Mouse (Mus musculus): ENCODE measurements at regions not wholly inside any gene's neighbourhood (a gene's known extent, or its start where the extent isn't known, plus 50 kb on each side); places are given as distances from the start of the nearest gene placed in this dataset.

DNA sequence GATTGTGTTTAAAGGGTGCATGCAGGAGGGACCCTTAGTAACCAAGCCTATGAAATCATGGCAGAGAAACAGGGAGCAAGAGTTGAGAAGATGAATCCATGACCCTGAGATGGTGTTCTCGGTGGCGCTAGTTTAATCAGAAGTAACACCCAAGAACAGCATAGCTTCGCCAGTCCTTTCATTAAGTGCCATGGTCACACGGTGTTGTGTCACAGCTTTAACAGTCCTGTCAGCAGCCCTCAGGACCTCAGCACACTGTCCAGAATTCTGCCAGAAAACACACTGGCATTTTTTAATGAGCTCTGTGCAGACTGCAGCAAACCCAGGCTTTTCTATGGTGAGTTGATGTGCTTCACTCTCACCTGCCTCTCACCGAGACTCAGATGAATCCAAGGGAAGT is 320.6 kb upstream of the 2610301B20Rik start:
- Histone ChIP-seq H3K4me3 (no peak overlapping the region), H3K79me2 (ENCODE audit: control insufficient read depth, insufficient read depth) (no peaks in the 10 kb centered on the region), H3ac (ENCODE audit: control insufficient read depth, insufficient read length) (no peak overlapping the region), H3K27me3 (ENCODE audit: control insufficient read depth, insufficient read depth, insufficient read length) (no peaks in the 10 kb centered on the region), H3K4me2 (ENCODE audit: low read depth) (no peak overlapping the region), H3K36me3 (ENCODE audit: control insufficient read depth, insufficient read depth) (no peaks in the 10 kb centered on the region)
- TF ChIP-seq MAX (IDR thresholded peaks at IDR 0.05; ENCODE audit: low read depth): no peak
- TF ChIP-seq TCF3 (IDR thresholded peaks at IDR 0.05; ENCODE audit: insufficient read length, low read depth): no peak
- no peak for TF ChIP-seq TCF12 (IDR thresholded peaks at IDR 0.05; ENCODE audit: insufficient read depth, poor library complexity, severe bottlenecking)
- TF ChIP-seq MYOD1 (IDR thresholded peaks at IDR 0.05; ENCODE audit: control insufficient read depth in 1 of 3, insufficient read length in 2 of 3, low read depth in 2 of 3): no peak
- no peak for TF ChIP-seq MYOG (IDR thresholded peaks at IDR 0.05; ENCODE audit: control insufficient read depth in 1 of 3, insufficient read depth in 1 of 3, insufficient read length in 2 of 3, low read depth in 2 of 3)
- TF ChIP-seq E2F4 (IDR thresholded peaks at IDR 0.05; ENCODE audit: insufficient read depth): no peak
- no peak for TF ChIP-seq REST (IDR thresholded peaks at IDR 0.05; ENCODE audit: insufficient read depth, insufficient read length)
- no peak for TF ChIP-seq POLR2A (IDR thresholded peaks at IDR 0.05; ENCODE audit: insufficient read length, low read depth)
- no peak for TF ChIP-seq CEBPB (IDR thresholded peaks at IDR 0.05; ENCODE audit: insufficient read depth, poor library complexity, severe bottlenecking)
- no peak for TF ChIP-seq SRF (IDR thresholded peaks at IDR 0.05; ENCODE audit: control insufficient read depth, insufficient read length, low read depth)
- TF ChIP-seq USF1 (IDR thresholded peaks at IDR 0.05; ENCODE audit: low read depth): no peak
- TF ChIP-seq POLR2AphosphoS2 (IDR thresholded peaks at IDR 0.05; ENCODE audit: insufficient read length, low read depth): no peak

DNA sequence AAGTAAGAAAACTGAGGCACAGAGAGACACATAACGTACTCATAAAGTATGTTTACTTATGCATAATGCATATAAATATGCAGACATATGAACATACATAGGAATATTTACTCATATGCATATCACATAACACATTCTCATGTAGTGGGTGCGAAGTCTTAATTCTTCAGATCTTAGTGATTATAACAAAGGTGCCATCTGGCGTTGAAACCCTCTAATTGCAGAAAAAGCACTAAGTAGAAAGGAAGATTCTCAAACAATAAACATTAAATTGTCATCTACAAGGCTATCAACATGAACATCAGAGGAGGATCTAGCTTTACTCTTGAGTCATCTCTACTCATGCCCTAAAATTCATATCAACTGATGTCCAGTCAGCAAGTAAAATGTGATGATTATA is 314.2 kb upstream of the 2610301B20Rik start:
- no peaks in the 10 kb centered on the region for H3K27me3 ChIP-seq (ENCODE audit: control insufficient read depth, insufficient read depth, insufficient read length)
- H3K79me2 ChIP-seq (ENCODE audit: control insufficient read depth, insufficient read depth): no peaks in the 10 kb centered on the region
- no peaks in the 10 kb centered on the region for H3K36me3 ChIP-seq (ENCODE audit: control insufficient read depth, insufficient read depth)
- no peak overlapping the region for H3ac ChIP-seq (ENCODE audit: control insufficient read depth, insufficient read length)
- no peak overlapping the region for H3K4me2 ChIP-seq (ENCODE audit: low read depth)
- no peak overlapping the region for H3K4me3 ChIP-seq
- no peak for TF ChIP-seq MYOG (IDR thresholded peaks at IDR 0.05; ENCODE audit: control insufficient read depth in 1 of 3, insufficient read depth in 1 of 3, insufficient read length in 2 of 3, low read depth in 2 of 3)

DNA sequence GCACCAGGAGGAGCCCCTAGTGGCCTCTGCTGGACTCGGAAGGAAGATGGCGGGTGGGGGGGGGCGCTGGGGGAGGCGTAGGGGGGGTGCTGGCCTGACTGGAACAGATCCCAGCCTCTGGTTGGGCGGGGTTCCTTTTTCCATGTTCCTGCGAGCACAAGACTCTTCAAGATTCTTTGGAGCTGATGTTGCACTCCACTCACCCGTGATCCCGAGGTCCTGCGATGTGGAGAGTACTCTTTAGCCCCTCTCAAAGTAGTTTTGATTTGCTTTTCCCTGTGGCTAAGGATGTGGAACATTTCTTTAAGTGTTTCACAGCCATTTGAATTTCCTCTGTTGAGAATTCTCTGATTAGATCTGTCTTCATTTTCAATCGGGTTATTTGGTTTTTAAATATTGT is 269.8 kb upstream of the 2610301B20Rik start:
- no peak overlapping the region for H3K4me3 ChIP-seq
- no peak overlapping the region for H3ac ChIP-seq (ENCODE audit: control insufficient read depth, insufficient read length)
- H3K36me3 ChIP-seq (ENCODE audit: control insufficient read depth, insufficient read depth): no peaks in the 10 kb centered on the region
- H3K4me2 ChIP-seq (ENCODE audit: low read depth): no peak overlapping the region
- no peak for TF ChIP-seq USF1 (IDR thresholded peaks at IDR 0.05; ENCODE audit: low read depth)
- no peak for TF ChIP-seq SRF (IDR thresholded peaks at IDR 0.05; ENCODE audit: control insufficient read depth, insufficient read length, low read depth)
- no peak for TF ChIP-seq MYOD1 (IDR thresholded peaks at IDR 0.05; ENCODE audit: control insufficient read depth in 1 of 3, insufficient read length in 2 of 3, low read depth in 2 of 3)
- no peak for TF ChIP-seq POLR2AphosphoS2 (IDR thresholded peaks at IDR 0.05; ENCODE audit: insufficient read length, low read depth)
- no peak for TF ChIP-seq REST (IDR thresholded peaks at IDR 0.05; ENCODE audit: insufficient read depth, insufficient read length)
- no peak for TF ChIP-seq TCF3 (IDR thresholded peaks at IDR 0.05; ENCODE audit: insufficient read length, low read depth)
- TF ChIP-seq POLR2A (IDR thresholded peaks at IDR 0.05; ENCODE audit: insufficient read length, low read depth): no peak
- H3K27me3 ChIP-seq (ENCODE audit: control insufficient read depth, insufficient read depth, insufficient read length): no peaks in the 10 kb centered on the region
- no peaks in the 10 kb centered on the region for H3K79me2 ChIP-seq (ENCODE audit: control insufficient read depth, insufficient read depth)

DNA sequence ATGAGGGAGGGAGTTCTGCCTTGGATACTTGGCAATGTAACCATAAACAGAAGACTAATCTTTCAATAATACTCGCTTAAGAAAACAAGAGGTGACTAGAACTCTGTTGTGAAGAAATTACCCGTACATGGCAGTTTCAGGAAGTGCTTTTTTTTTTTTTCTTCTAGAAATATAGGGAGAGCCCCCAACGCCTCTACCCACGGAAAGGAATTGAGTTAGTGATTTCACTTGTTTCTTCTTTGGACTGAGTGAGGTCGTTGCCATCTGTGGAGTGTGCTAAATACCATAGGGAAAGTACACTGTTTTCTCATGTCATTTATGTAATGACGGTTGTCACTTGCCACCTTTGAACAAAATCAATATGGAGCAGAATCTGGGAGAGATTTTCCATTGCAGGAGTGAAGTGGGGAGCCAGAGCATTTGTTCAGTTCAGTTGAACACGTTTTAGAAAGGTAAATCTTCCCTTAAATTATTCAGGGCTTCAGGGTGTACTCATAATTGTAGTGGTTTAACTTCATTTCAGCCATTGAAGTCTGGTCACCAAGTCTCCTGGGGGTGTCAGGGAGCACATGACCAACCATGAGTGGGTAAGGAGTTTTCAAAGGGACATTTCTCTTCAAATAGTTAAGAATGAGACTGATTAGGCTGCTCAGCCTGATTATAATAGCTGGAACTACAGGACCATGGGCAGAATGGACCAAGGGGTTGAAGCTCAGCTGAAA is 266.3 kb upstream of the 2610301B20Rik start:
- H3K4me2 ChIP-seq (ENCODE audit: low read depth): no peak overlapping the region
- no peak for TF ChIP-seq TCF12 (IDR thresholded peaks at IDR 0.05; ENCODE audit: insufficient read depth, poor library complexity, severe bottlenecking)
- no peak for TF ChIP-seq MYOG (IDR thresholded peaks at IDR 0.05; ENCODE audit: control insufficient read depth in 1 of 3, insufficient read depth in 1 of 3, insufficient read length in 2 of 3, low read depth in 2 of 3)
- TF ChIP-seq TCF3 (IDR thresholded peaks at IDR 0.05; ENCODE audit: insufficient read length, low read depth): no peak
- TF ChIP-seq CEBPB (IDR thresholded peaks at IDR 0.05; ENCODE audit: insufficient read depth, poor library complexity, severe bottlenecking): no peak
- TF ChIP-seq USF1 (IDR thresholded peaks at IDR 0.05; ENCODE audit: low read depth): no peak
- TF ChIP-seq POLR2AphosphoS2 (IDR thresholded peaks at IDR 0.05; ENCODE audit: insufficient read length, low read depth): no peak
- no peak for TF ChIP-seq MYOD1 (IDR thresholded peaks at IDR 0.05; ENCODE audit: control insufficient read depth in 1 of 3, insufficient read length in 2 of 3, low read depth in 2 of 3)
- TF ChIP-seq POLR2A (IDR thresholded peaks at IDR 0.05; ENCODE audit: insufficient read length, low read depth): no peak
- TF ChIP-seq E2F4 (IDR thresholded peaks at IDR 0.05; ENCODE audit: insufficient read depth): no peak
- no peak for TF ChIP-seq REST (IDR thresholded peaks at IDR 0.05; ENCODE audit: insufficient read depth, insufficient read length)
- H3ac ChIP-seq (ENCODE audit: control insufficient read depth, insufficient read length): no peak overlapping the region

DNA sequence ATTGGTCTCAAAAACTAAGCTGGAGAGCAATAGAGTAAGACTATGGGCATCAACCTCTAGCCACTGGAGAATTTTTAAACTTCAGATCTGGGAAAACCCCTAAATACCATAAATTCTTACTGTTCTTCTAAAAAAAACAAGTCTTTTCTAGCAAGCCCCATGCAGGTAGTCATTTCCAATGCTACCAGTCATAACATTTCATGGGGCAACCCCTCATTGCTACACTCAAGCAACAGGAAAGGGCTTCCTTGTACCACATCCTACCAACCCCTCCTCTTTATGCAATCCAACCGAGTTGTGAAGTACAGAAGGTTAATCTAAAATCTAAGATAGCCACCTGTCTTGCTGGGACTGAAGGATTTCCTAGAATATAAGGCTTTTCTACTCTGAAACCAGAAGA is 263.5 kb upstream of the 2610301B20Rik start:
- TF ChIP-seq CEBPB (IDR thresholded peaks at IDR 0.05; ENCODE audit: insufficient read depth, poor library complexity, severe bottlenecking) (no peak), MYOD1 (IDR thresholded peaks at IDR 0.05; ENCODE audit: control insufficient read depth in 1 of 3, insufficient read length in 2 of 3, low read depth in 2 of 3) (no peak)
- H3K27me3 ChIP-seq (ENCODE audit: control insufficient read depth, insufficient read depth, insufficient read length): no peaks in the 10 kb centered on the region
- no peaks in the 10 kb centered on the region for H3K36me3 ChIP-seq (ENCODE audit: control insufficient read depth, insufficient read depth)
- no peak overlapping the region for H3ac ChIP-seq (ENCODE audit: control insufficient read depth, insufficient read length)
- H3K79me2 ChIP-seq (ENCODE audit: control insufficient read depth, insufficient read depth): no peaks in the 10 kb centered on the region
- no peak overlapping the region for H3K4me3 ChIP-seq
- no peak overlapping the region for H3K4me2 ChIP-seq (ENCODE audit: low read depth)

More for the DNA sequence above, 266.3 kb upstream of the 2610301B20Rik start:
- Histone ChIP-seq H3K27me3 (ENCODE audit: control insufficient read depth, insufficient read depth, insufficient read length) (no peaks in the 10 kb centered on the region), H3K36me3 (ENCODE audit: control insufficient read depth, insufficient read depth) (no peaks in the 10 kb centered on the region), H3K4me3 (no peak overlapping the region), H3K79me2 (ENCODE audit: control insufficient read depth, insufficient read depth) (no peaks in the 10 kb centered on the region)

All from myocyte (in vitro differentiated cells).